Mouse (Mus musculus) frontal cortex, adult (tissue): ENCODE results near the gene Alpk1.
A peak's percentile ranks its signal among the peaks of the same experiment; 100 is the strongest.

Source experiments
- ATAC-seq: cut with Nextera tagmentation; 2 replicates; pipeline ENCODE4 v1.9.2; 2017; ENCODE audit warnings: mild to moderate bottlenecking, moderate library complexity, mixed read lengths; ENCODE audit not compliant: low TSS enrichment

The Alpk1 gene

GRCm38 (mm10) chr3:127780021-127780644, at the start of gene Alpk1:
Gene Alpk1, minus strand, starts transcription at chr3:127780527.
- ATAC-seq, result peak; percentile 97

DNA sequence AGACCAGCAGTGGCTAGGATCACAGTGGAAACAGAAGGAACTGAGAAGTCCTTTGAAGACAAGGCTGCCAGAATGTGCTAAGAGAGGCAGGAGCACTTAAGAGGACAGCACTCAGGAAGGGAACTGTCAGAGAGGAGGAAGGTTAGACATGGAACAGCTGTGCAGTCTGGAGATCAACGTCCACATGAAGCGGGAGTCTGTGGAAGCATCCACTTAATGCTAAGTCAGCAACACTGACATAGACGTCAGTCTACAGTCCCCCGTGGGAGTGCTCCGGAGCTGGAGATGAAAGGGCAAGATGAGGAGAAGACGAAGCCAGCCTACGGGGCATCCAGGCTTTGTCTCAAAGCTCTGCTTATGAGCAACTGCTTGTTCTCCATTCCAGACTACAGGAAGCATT, 46.8 kb upstream of the Alpk1 start:
- ATAC-seq, result peak; percentile 45; the same call in 1 of the 2 replicates

GRCm38 (mm10) chr3:127826503-127826902, 46.2 kb upstream of the Alpk1 start:
- no peak for ATAC-seq

GRCm38 (mm10) chr3:127823886-127824863, 43.8 kb upstream of the Alpk1 start:
- ATAC-seq, result no peak

GRCm38 (mm10) chr3:127821209-127821608, 40.9 kb upstream of the Alpk1 start:
- no peak for ATAC-seq

DNA sequence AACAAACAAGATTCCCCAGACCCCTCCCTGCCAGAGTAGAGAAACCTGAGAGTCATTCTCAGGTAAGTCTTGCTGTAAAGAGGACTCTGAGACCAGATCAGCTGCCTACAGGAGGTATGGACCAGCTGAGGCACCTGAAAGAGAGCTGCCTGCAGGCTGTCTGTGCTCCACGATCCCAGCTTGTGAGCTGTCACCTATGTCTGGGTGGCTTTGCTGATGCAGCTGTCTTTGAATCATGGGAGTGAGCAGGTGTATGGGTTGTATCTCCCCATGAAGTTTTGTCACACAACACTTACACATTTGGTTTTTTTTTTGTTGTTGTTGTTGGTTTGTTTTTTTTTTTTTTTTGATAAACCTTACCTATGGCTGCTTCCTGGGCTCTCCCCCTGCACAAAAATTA, 40.1 kb upstream of the Alpk1 start:
- no peak for ATAC-seq

- ATAC-seq, result no peak
Observed at GRCm38 (mm10) chr3:127818694-127819663, 38.7 kb upstream of the Alpk1 start.

GRCm38 (mm10) chr3:127817120-127817683, 36.9 kb upstream of the Alpk1 start:
- peak; percentile 52 for ATAC-seq

DNA sequence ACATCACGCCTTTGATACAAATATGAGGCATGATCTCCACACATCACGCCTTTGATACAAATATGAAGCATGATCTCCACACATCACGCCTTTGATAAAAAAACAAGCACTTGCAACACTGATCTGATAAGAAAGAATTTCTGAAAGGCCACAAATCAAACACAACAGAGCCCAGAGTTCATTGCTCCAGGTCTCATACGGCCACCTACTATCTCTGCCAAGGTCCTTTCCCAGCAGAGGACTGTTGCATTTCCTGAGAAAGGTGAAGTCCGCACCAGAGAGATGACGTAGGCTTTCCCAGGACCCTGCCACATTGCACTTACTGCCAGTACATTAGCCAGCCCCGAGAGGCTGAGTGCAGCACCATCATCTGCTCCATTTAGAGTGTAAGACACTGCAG, 28.8 kb upstream of the Alpk1 start:
- no peak for ATAC-seq

DNA sequence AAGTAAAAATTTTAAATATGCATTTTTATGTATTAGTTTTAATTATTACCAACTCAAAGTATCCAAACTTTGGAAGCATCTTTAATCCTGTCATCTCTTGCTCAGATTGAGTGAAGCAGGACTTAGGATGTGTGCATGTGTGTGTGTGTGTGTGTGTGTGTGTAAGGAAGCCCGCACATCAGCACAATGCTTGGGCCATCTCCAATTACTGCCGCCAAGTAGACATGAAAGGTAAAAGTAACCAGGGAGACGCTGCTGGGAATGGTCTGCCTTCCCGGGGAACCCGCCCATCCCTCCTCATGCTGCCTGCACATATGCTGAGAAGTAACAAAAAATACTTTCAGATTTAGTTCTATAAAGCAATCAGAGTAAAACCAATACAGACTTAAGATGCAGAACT, 27.5 kb upstream of the Alpk1 start:
- no peak for ATAC-seq

- no peak for ATAC-seq
Observed at GRCm38 (mm10) chr3:127805991-127806390, 25.7 kb upstream of the Alpk1 start.

DNA sequence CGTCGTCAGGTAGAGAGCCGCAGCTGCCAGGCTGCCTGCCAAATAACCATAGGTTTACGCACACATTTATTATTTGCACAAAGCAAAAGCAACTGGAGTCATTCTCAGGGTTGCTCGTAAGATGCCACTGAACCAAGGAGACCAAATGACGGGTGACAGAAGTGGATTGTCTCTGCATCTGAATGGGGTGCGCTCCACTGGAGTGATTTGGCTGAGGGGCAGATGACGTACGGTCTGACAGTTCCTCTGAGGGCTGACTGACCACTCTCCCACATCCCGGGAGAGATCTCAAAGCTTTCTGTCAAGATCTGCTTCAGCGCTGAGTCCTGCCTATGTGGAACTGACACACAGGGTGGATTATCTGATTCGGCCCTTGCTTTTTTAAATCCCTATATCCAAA, 24.7 kb upstream of the Alpk1 start:
- ATAC-seq, result no peak

GRCm38 (mm10) chr3:127804439-127804838, 24.1 kb upstream of the Alpk1 start:
- ATAC-seq, result no peak

DNA sequence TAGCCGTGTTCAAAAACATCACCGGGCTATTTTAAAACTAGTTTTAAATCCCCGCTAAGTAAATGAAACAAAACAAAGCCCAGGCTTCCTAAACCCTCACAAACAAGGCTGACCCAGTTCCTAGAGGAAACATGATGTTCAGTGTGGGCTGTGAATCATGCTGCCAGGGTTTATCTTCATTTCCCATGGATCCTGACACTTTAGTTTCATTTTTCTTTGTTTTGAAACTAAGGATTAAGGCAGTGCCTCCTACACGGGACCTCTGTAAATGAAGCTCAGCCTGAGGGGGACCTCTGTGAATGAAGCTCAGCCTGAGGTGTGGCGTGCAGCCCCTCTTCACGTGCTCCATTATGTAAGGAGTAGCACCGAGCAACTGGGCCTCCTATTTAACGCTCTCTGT, 22.5 kb upstream of the Alpk1 start:
- peak; percentile 91 for ATAC-seq

GRCm38 (mm10) chr3:127801162-127801561, 20.8 kb upstream of the Alpk1 start:
- no peak for ATAC-seq

DNA sequence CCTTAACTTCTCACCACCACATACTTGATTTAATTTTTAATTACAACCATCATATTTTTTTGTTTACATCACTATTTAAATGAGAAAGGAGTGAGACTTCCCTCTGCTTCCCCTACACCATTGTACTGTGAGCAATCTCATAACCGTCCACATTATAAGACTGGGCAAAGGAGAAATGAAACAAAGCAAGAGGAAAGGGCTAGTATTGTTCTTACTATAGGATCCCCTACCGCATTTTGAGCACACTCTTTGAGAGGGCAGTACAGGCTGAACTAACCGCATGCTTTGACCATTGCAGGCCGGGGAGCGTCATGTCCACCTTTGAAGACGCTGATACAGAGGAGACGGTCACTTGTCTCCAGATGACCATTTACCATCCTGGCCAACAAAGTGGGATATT, 15.9 kb upstream of the Alpk1 start:
- ATAC-seq, result no peak

DNA sequence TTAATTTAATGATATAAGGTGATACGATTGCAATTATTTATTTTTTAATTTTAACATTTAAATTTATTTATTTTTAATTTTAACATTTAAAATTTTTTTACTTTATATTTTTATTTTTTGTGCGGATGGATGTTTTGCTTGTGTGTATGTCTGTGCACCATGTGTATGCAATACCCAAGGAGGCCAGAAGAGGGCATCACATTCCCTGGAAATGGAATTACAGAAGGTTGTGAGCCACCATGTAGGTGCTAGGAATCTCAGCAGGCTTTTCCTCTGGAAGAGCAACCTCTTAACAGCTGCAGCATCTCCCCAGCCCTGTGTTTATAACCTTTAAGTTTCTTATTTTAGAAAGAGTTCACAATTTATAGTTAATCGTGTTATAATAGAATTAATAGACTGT, 15.4 kb upstream of the Alpk1 start:
- no peak for ATAC-seq

DNA sequence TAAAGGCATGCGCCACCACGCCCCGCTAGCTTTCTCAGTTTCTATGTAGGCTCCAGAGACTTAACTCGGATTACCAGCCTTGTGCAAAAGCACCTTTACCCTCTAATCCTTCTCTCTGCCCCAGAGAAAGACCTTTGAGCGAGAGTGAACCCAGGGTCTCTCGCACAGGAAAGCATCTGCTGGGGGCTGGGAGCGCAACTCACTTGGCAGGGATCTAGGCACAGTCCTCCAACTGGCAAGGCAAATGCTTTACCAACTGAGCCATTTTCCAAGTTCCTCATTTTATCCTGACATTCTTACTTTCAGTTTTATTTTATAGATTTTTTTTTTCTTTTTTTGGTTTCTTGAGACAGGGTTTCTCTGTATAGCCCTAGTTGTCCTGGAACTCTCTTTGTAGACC, 12.7 kb upstream of the Alpk1 start:
- ATAC-seq, result no peak

- no peak for ATAC-seq
Observed at GRCm38 (mm10) chr3:127791595-127792561, 11.6 kb upstream of the Alpk1 start.

DNA sequence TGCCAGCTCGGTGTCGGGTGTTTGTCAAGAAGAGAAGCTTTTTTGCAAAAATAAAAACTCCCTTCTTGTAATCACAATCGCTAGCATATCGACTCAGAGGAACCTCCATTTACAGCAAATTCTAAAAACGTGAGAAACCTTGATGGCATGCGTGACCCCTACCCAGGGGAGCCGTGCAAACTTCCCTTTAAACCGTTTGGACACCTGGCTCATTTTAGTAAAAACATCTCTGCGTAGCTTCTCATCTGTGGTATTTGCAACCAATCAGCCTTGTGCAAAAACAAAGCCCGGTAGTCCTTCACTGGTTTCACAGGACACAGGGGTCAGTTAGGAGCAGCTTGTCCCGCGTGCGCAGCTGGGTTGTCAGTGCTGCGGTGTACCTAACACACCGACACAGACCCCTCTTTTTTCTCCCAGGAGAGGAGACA, 10.7 kb upstream of the Alpk1 start:
- ATAC-seq, result no peak
